Comparison of ENCODE assay signal across 8 mouse cellular contexts in the genomic region with DNA sequence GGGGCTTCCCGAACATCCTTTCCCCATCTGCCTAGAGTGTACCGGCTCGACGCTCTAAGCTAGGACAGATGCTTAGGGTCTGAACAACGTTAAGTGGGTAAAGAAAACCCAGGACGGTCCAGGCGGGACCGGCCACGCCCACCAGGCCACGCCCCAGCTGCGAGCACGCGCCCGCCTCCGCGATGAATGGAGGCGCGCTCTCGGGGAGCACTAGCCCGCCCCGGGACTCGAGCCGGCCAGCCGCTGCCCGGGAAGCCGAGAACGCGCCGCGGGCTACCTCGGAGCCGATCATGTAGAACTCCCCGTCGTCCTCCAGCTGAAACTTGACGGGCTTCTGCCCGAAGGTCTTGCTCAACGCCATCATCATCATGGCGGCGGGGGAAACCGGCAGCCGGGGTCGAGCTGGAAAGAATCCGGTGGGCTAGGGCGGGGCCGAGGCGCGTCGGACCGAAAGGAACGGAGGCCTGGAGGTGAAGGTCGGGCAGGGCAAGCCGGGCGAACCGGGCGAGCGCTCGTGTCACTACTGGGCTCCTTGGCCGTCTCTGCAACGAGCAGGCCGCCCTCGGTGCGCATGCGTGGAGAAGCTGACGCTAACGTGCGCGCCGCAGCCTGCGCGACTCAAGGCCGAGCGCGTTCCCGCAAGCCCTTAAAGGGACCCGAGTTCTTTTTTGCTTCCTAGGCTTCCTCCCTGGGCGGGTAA. TPM values are rescaled to one million over a fixed set of nuclear protein-coding genes. Genes with fewer than 3 reads are reported as not detected.
DNase-seq lines count a peak whose midpoint lies in the region; ATAC-seq and TF ChIP-seq lines count a peak whose summit lies in the region.

Smarcb1 (minus strand) TSS at position 592 of the 700 bp plus-strand sequence.

- H3K4me2 ChIP-seq in lung, postnatal 0 days (replicated peaks; ENCODE audit: low read depth, low read length), result peak within 1 kb of the TSS; percentile 86

- no peak for TF ChIP-seq CTCF in MEL (IDR thresholded peaks at IDR 0.05 in 2 of 3, conservative IDR thresholded peaks at IDR 0.05 in 1 of 3; ENCODE audit: control insufficient read depth in 1 of 3, insufficient read depth in 1 of 3, low read depth in 2 of 3, low read length in 3 of 3, poor library complexity in 1 of 3, severe bottlenecking in 1 of 3)
- no peak for TF ChIP-seq CTCF in lung, postnatal 0 days (IDR thresholded peaks at IDR 0.05)

- TF ChIP-seq RAD21 in MEL (IDR thresholded peaks at IDR 0.05; ENCODE audit: low read depth, low read length), result no peak

- no peaks in the 10 kb centered on the region for H3K27me3 ChIP-seq in MEL (ENCODE audit: control insufficient read depth in 1 of 2, insufficient read depth in 2 of 2, low read length in 2 of 2)
- no peaks in the 10 kb centered on the region for H3K27me3 ChIP-seq in lung, postnatal 0 days (replicated peaks; ENCODE audit: insufficient read depth, low read length)

- peaks cover 30% of the 10 kb centered on the region for H3K79me2 ChIP-seq in MEL (ENCODE audit: control insufficient read depth, insufficient read depth, low read length, poor library complexity)

- H3K27ac ChIP-seq in MEL (ENCODE audit: control insufficient read depth, low read depth, low read length), result peak within 1 kb of the TSS; percentile 85
- peak within 1 kb of the TSS; percentile 94 for H3K27ac ChIP-seq in lung, postnatal 0 days (ENCODE audit: low read length)

- peak; percentile 85 to 94 for TF ChIP-seq POLR2A in MEL (IDR thresholded peaks at IDR 0.05; ENCODE audit: control insufficient read depth in 1 of 2, insufficient read depth in 1 of 2, low read depth in 1 of 2, low read length in 2 of 2, poor library complexity in 1 of 2)

- H3K4me3 ChIP-seq in MEL (ENCODE audit: control insufficient read depth in 1 of 2, insufficient read depth in 1 of 2, low read depth in 2 of 2, low read length in 2 of 2), result peak within 1 kb of the TSS; percentile 87 to 90
- peak within 1 kb of the TSS; percentile 98 for H3K4me3 ChIP-seq in lung, postnatal 0 days (ENCODE audit: low read depth, low read length)

- no peak for TF ChIP-seq EP300 in MEL (IDR thresholded peaks at IDR 0.05; ENCODE audit: low read depth in 1 of 2, low read length in 2 of 2)
- no peak for TF ChIP-seq EP300 in lung, postnatal 0 days (IDR thresholded peaks at IDR 0.05)

- H3K9ac ChIP-seq in MEL (ENCODE audit: control insufficient read depth, low read depth, low read length, poor library complexity, severe bottlenecking), result peak within 1 kb of the TSS; percentile 96
- H3K9ac ChIP-seq in lung, postnatal 0 days (replicated peaks; ENCODE audit: low read depth), result peak within 1 kb of the TSS; percentile 76

- peaks cover 3 to 23% of the 10 kb centered on the region in 2 experiments; a peak in 3 of 4 replicates for H3K4me1 ChIP-seq in MEL (ENCODE audit: control insufficient read depth in 1 of 2, insufficient read depth in 2 of 2, low read length in 2 of 2)
- peaks cover 21% of the 10 kb centered on the region; the same call in 1 of the 2 replicates for H3K4me1 ChIP-seq in lung, postnatal 0 days (ENCODE audit: insufficient read depth, low read depth, low read length)

- ATAC-seq in hematopoietic stem cell, adult 5-6 weeks (replicated peaks in 1 of 2; ENCODE audit: insufficient read depth in 1 of 2, low FRiP score in 2 of 2, low TSS enrichment in 1 of 2, low read depth in 1 of 2, poor library complexity in 2 of 2, severe bottlenecking in 2 of 2), result peak; percentile 73 to 79
- ATAC-seq in lung, postnatal 0 days, result peak; percentile 91

- H3K36me3 ChIP-seq in MEL (ENCODE audit: control insufficient read depth in 1 of 2, insufficient read depth in 2 of 2, low read length in 2 of 2), result peaks cover 9 to 18% of the 10 kb centered on the region in 2 experiments; a peak in 3 of 4 replicates
- H3K36me3 ChIP-seq in lung, postnatal 0 days (ENCODE audit: insufficient read depth, low read length), result no peaks in the 10 kb centered on the region

- WGBS in lung, postnatal 0 days, result under 1% methylated on average over 69 of the region's 76 CpGs

- H3K9me3 ChIP-seq in MEL (replicated peaks; ENCODE audit: insufficient read depth, low read length), result no peaks in the 10 kb centered on the region
- H3K9me3 ChIP-seq in lung, postnatal 0 days (ENCODE audit: low read length), result no peaks in the 10 kb centered on the region

- peak; percentile 96 for DNase-seq in MEL (ENCODE audit: low read depth, low spot score)
- peak; percentile 95 for DNase-seq in cerebellum, adult 8-10 months
- DNase-seq in forelimb bud, embryonic 11.5 days (ENCODE audit: low read depth, low spot score), result peak; percentile 93
- DNase-seq in layer of hippocampus, adult 9-11 months, result peak; percentile 93
- peak; percentile 99 for DNase-seq in lung, postnatal 0 days (ENCODE audit: low spot score)
- DNase-seq in ovary, postnatal 14 days (ENCODE audit: low spot score), result peak; percentile 94
- DNase-seq in thymus, postnatal 14 days, result peak; percentile 95

TF ChIP-seq in MEL, 35 proteins besides CTCF, POLR2A, EP300 and RAD21:
- TF ChIP-seq ZC3H11A (IDR thresholded peaks at IDR 0.05; ENCODE audit: low read depth, low read length), result no peak
- TF ChIP-seq MYC (IDR thresholded peaks at IDR 0.05; ENCODE audit: low read depth, low read length), result no peak
- TF ChIP-seq ZMIZ1 (IDR thresholded peaks at IDR 0.05; ENCODE audit: low read depth, low read length), result peak; percentile 65
- peak; percentile 89 for TF ChIP-seq POLR2AphosphoS2 (IDR thresholded peaks at IDR 0.05; ENCODE audit: low read length)
- TF ChIP-seq ETS1 (IDR thresholded peaks at IDR 0.05; ENCODE audit: low read depth, low read length), result no peak
- no peak for TF ChIP-seq USF1 (IDR thresholded peaks at IDR 0.05; ENCODE audit: low read depth, low read length)
- peak; percentile 69; the same call in 1 of the 2 replicates for TF ChIP-seq MXI1 (IDR thresholded peaks at IDR 0.05; ENCODE audit: low read depth, low read length)
- no peak for TF ChIP-seq MYB (IDR thresholded peaks at IDR 0.05; ENCODE audit: low read depth, low read length)
- TF ChIP-seq ELF1 (IDR thresholded peaks at IDR 0.05; ENCODE audit: low read depth, low read length), result no peak
- TF ChIP-seq NRF1 (IDR thresholded peaks at IDR 0.05; ENCODE audit: insufficient read depth, low read depth, low read length, poor library complexity, severe bottlenecking), result peak; percentile 93
- TF ChIP-seq RCOR1 (IDR thresholded peaks at IDR 0.05; ENCODE audit: low read depth, low read length), result no peak
- no peak for TF ChIP-seq E2F4 (IDR thresholded peaks at IDR 0.05; ENCODE audit: borderline replicate concordance, low read depth, low read length)
- no peak for TF ChIP-seq GABPA (IDR thresholded peaks at IDR 0.05; ENCODE audit: low read depth, low read length)
- peak; percentile 50; the same call in 1 of the 2 replicates for TF ChIP-seq TBP (IDR thresholded peaks at IDR 0.05; ENCODE audit: low read depth, low read length)
- no peak for TF ChIP-seq BHLHE40 (IDR thresholded peaks at IDR 0.05; ENCODE audit: borderline replicate concordance, low read depth, low read length)
- TF ChIP-seq TCF12 (IDR thresholded peaks at IDR 0.05; ENCODE audit: low read depth, low read length), result peak; percentile 40
- no peak for TF ChIP-seq SMC3 (IDR thresholded peaks at IDR 0.05; ENCODE audit: low read depth, low read length)
- TF ChIP-seq USF2 (IDR thresholded peaks at IDR 0.05; ENCODE audit: borderline replicate concordance in 1 of 2, insufficient read depth in 1 of 2, low read depth in 1 of 2, low read length in 2 of 2), result no peak
- no peak for TF ChIP-seq MAFK (IDR thresholded peaks at IDR 0.05; ENCODE audit: borderline replicate concordance, low read depth, low read length)
- TF ChIP-seq KAT2A (conservative IDR thresholded peaks at IDR 0.05; ENCODE audit: low read depth, low read length), result no peak
- TF ChIP-seq MAX (IDR thresholded peaks at IDR 0.05; ENCODE audit: low read length), result no peak
- peak; percentile 46; the same call in 1 of the 2 replicates for TF ChIP-seq SIN3A (IDR thresholded peaks at IDR 0.05; ENCODE audit: low read length)
- peak; percentile 93 for TF ChIP-seq NELFE (IDR thresholded peaks at IDR 0.05; ENCODE audit: low read depth, low read length)
- no peak for TF ChIP-seq TAL1 (IDR thresholded peaks at IDR 0.05; ENCODE audit: low read length)
- no peak for TF ChIP-seq JUND (IDR thresholded peaks at IDR 0.05; ENCODE audit: low read depth, low read length)
- TF ChIP-seq CHD1 (IDR thresholded peaks at IDR 0.05; ENCODE audit: low read depth, low read length), result no peak
- TF ChIP-seq HCFC1 (IDR thresholded peaks at IDR 0.05; ENCODE audit: low read depth, low read length), result peak; percentile 82
- no peak for TF ChIP-seq ZKSCAN1 (IDR thresholded peaks at IDR 0.05; ENCODE audit: low read depth, low read length)
- no peak for TF ChIP-seq CHD2 (IDR thresholded peaks at IDR 0.05; ENCODE audit: low read length)
- TF ChIP-seq ZNF384 (IDR thresholded peaks at IDR 0.05; ENCODE audit: low read depth, low read length), result no peak
- TF ChIP-seq UBTF (IDR thresholded peaks at IDR 0.05; ENCODE audit: borderline replicate concordance, insufficient read depth, low read depth, low read length), result no peak
- no peak for TF ChIP-seq GATA1 (IDR thresholded peaks at IDR 0.05; ENCODE audit: low read depth, low read length)
- TF ChIP-seq MAZ (IDR thresholded peaks at IDR 0.05; ENCODE audit: low read depth, low read length), result no peak
- TF ChIP-seq MEF2A (IDR thresholded peaks at IDR 0.05; ENCODE audit: extremely low read depth, insufficient replicate concordance, low read depth, low read length, poor library complexity, severe bottlenecking), result no peak
- no peak for TF ChIP-seq POLR2AphosphoS5 (IDR thresholded peaks at IDR 0.05; ENCODE audit: borderline replicate concordance, low read depth, low read length)

RNA-seq across cellular contexts. Expression of gene Smarcb1, which starts in this region (rescaled TPM):
- 91.6 and 91.8 TPM in 2 replicates for total RNA-seq in MEL (2012; rRNA removed)
- polyA plus RNA-seq in MEL (2012; ENCODE audit: insufficient read depth in 1 of 2, insufficient read length in 2 of 2, low read depth in 1 of 2, low replicate concordance in 2 of 2, missing spikeins in 1 of 2), result 1,000 to 10,000 TPM in 1 of 2 experiments, 100 to 1,000 TPM in 1; 117 to 2,689 TPM
- 68.7 and 101 TPM in 2 replicates for total RNA-seq in hematopoietic stem cell, adult 5-6 weeks (2017)
- polyA plus RNA-seq in lung, postnatal 0 days (2015; fragmentation: Nextera tagmentation; extraction: Ambion mirVana), result 109 TPM in 2 replicates

Comparison
In these comparisons a context has a peak if more than half of its experiments do, and no peak if none do; other contexts are left out.
1. Peak in every context shown above with its lines: DNase-seq, ATAC-seq, H3K4me3 ChIP-seq and H3K27ac ChIP-seq.